Mouse (Mus musculus): ENCODE measurements at regions not wholly inside any gene's neighbourhood (a gene's known extent, or its start where the extent isn't known, plus 50 kb on each side); places are given as distances from the start of the nearest gene placed in this dataset.

GRCm38 (mm10) chr5:126117291-126117690 is 585.7 kb downstream of the Tmem132b start:
- TF ChIP-seq CTCF (IDR thresholded peaks at IDR 0.05; ENCODE audit: low read depth, low read length) = no peak
- TF ChIP-seq GATA2 (IDR thresholded peaks at IDR 0.05; ENCODE audit: borderline replicate concordance, low read depth, low read length) = no peak
- no peak for TF ChIP-seq GATA1 (IDR thresholded peaks at IDR 0.05; ENCODE audit: borderline replicate concordance, low read length)
- no peak for TF ChIP-seq POLR2AphosphoS5 (IDR thresholded peaks at IDR 0.05; ENCODE audit: insufficient replicate concordance, low read depth, low read length)
